Mouse (Mus musculus) forebrain, embryonic 10.5 days (tissue): ENCODE results near the gene Gm5475. TPM values are rescaled to one million over a fixed set of nuclear protein-coding genes. Genes with fewer than 3 reads are reported as not detected.
A peak's percentile ranks its signal among the peaks of the same experiment; 100 is the strongest.
"Not testable (repeated sequence)": the region's sequence is repeated elsewhere in the genome, so short reads cannot be mapped to it uniquely, and the experiment has no call there.

Experiments
- DNase-seq: peaks from one replicate; pipeline ENCODE4 v3.0.0-alpha.2; 2017; ENCODE audit warnings: low spot score; ENCODE audit errors: extremely low spot score
- H3K27ac ChIP-seq: fragments of 300-500 bp; sonication (generic); 2 replicates; pipeline ENCODE4 v1.5.1; 2016; ENCODE audit warnings: mild to moderate bottlenecking
- H3K27me3 ChIP-seq: fragments of 300-500 bp; sonication (generic); 2 replicates; pipeline ENCODE4 v1.6.1; 2016; ENCODE audit warnings: mild to moderate bottlenecking; ENCODE audit not compliant: poor library complexity, severe bottlenecking
- H3K36me3 ChIP-seq: fragments of 300-500 bp; sonication (generic); replicated peaks from 2 replicates; pipeline ENCODE4 v1.6.1; 2016; ENCODE audit warnings: mild to moderate bottlenecking, moderate library complexity
- H3K4me1 ChIP-seq: fragments of 300-500 bp; sonication (generic); 2 replicates; pipeline ENCODE4 v1.6.1; 2016
- H3K4me3 ChIP-seq: fragments of 300-500 bp; sonication (generic); 2 replicates; pipeline ENCODE4 v1.5.1; 2016; ENCODE audit warnings: mild to moderate bottlenecking, moderate library complexity
- H3K9me3 ChIP-seq: fragments of 300-500 bp; sonication (generic); 2 replicates; pipeline ENCODE4 v1.6.1; 2016; ENCODE audit warnings: mild to moderate bottlenecking, moderate library complexity
- WGBS: fragments of 180-500 bp; shearing (Covaris S2); methylation state at CpG from one replicate; pipeline ENCODE4 v1.1.7; 2016; 5-methylcytosine and 5-hydroxymethylcytosine counted together
- polyA plus RNA-seq: library from polyadenylated mRNA; unstranded; fragments of >200 nt; fragmentation: Nextera tagmentation; extraction: Ambion mirVana; gene quantifications from 2 replicates; pipeline ENCODE4 v1.2.1, GENCODE M21; 2016

Gm5475 gene
- 0.05 TPM in 1 of 2 replicates, not detected in the other for polyA plus RNA-seq

GRCm38 (mm10) chr15:100421758-100422197 is at the start of gene Gm5475:
TSS of gene Gm5475 (plus strand) at chr15:100422147.
- peak within 1 kb of the TSS; percentile 99 for H3K4me3 ChIP-seq
- peak within 1 kb of the TSS; percentile 92 for H3K27ac ChIP-seq
- DNase-seq, H3K36me3 ChIP-seq, H3K9me3 ChIP-seq: not testable (repeated sequence)
- peaks cover 35% of the 10 kb centered on the region for H3K27me3 ChIP-seq
- WGBS: 25% methylated on average over 3 of the region's 3 CpGs
- peaks cover 57% of the 10 kb centered on the region for H3K4me1 ChIP-seq

GRCm38 (mm10) chr15:100375066-100375465 is 46.9 kb upstream of the Gm5475 start:
- DNase-seq: peak; percentile 42
- no peaks in the 10 kb centered on the region for H3K9me3 ChIP-seq
- no peaks in the 10 kb centered on the region for H3K27me3 ChIP-seq
- H3K4me3 ChIP-seq: no peak overlapping the region
- WGBS: 40% methylated on average over 5 of the region's 5 CpGs
- no peak overlapping the region for H3K27ac ChIP-seq
- no peaks in the 10 kb centered on the region for H3K4me1 ChIP-seq
- H3K36me3 ChIP-seq: no peaks in the 10 kb centered on the region

- DNase-seq, H3K4me3 ChIP-seq, H3K9me3 ChIP-seq, H3K36me3 ChIP-seq, H3K4me1 ChIP-seq, H3K27me3 ChIP-seq, H3K27ac ChIP-seq: not testable (repeated sequence)
- WGBS: 41% methylated on average over 4 of the region's 9 CpGs
Observed at GRCm38 (mm10) chr15:100377847-100378505, 44.0 kb upstream of the Gm5475 start.

DNA sequence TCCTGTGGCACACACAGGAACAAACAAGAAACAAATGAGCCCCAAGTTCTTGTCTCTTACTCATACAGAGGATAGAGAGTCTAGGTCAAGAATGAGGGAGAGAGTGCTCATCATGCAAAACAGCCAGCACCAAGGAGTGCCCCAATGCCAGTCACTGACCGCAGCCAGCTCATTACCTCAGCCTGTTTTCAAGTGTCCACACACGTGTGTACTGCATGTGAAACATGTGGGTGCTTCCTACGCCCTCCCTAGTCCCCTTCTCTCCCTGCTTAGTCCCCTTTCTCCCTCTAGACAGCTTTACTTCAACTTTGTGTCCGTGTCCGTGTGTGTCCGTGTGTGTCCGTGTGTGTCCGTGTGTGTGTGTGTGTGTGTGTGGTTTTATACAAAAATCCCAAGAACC is 42.3 kb upstream of the Gm5475 start:
- no peaks in the 10 kb centered on the region for H3K9me3 ChIP-seq
- H3K4me3 ChIP-seq: no peak overlapping the region
- no peak overlapping the region for H3K27ac ChIP-seq
- WGBS: 88% methylated on average over 8 of the region's 8 CpGs
- H3K4me1 ChIP-seq: no peaks in the 10 kb centered on the region; the same call in 1 of the 2 replicates
- no peaks in the 10 kb centered on the region for H3K36me3 ChIP-seq
- DNase-seq: no peak
- H3K27me3 ChIP-seq: no peaks in the 10 kb centered on the region

GRCm38 (mm10) chr15:100380104-100380503 is 41.8 kb upstream of the Gm5475 start:
- H3K4me3 ChIP-seq: no peak overlapping the region
- H3K9me3 ChIP-seq: no peaks in the 10 kb centered on the region
- DNase-seq: no peak
- WGBS: 71% methylated on average over 2 of the region's 2 CpGs
- no peak overlapping the region for H3K27ac ChIP-seq
- H3K36me3 ChIP-seq: no peaks in the 10 kb centered on the region
- no peaks in the 10 kb centered on the region for H3K27me3 ChIP-seq
- H3K4me1 ChIP-seq: no peaks in the 10 kb centered on the region; the same call in 1 of the 2 replicates

DNA sequence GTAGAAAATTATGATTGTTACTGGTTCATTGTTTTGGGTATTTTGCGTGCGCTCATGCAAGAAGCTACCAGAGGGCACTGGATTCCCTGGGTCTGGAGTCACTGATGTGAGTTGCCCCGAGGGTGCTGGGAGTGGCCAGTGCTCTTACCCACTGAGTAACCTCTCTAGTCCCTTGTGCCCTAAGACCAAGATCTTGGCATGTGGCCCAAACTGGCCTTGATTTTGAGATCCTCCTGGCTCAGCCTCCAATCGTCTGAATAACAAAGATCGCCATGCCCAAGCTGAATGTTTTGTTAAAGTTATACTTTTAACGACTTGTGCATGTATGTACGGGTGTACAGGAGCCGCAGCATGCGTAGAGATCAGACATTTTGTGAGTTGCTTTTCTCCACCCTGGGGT is 36.2 kb upstream of the Gm5475 start:
- no peak for DNase-seq
- Histone ChIP-seq H3K36me3 (no peaks in the 10 kb centered on the region), H3K9me3 (no peaks in the 10 kb centered on the region), H3K27me3 (no peaks in the 10 kb centered on the region), H3K4me1 (peaks cover 13% of the 10 kb centered on the region), H3K27ac (no peak overlapping the region), H3K4me3 (no peak overlapping the region)
- WGBS: 95% methylated on average over 9 of the region's 9 CpGs

- Histone ChIP-seq H3K4me1 (peaks cover 13% of the 10 kb centered on the region), H3K9me3 (no peaks in the 10 kb centered on the region), H3K36me3 (peaks cover 5% of the 10 kb centered on the region; the same call in 1 of the 2 replicates), H3K4me3 (no peak overlapping the region), H3K27me3 (no peaks in the 10 kb centered on the region), H3K27ac (no peak overlapping the region)
- 97% methylated on average over 17 of the region's 17 CpGs for WGBS
- DNase-seq: no peak
Observed at GRCm38 (mm10) chr15:100387544-100388223, 34.3 kb upstream of the Gm5475 start.

DNA sequence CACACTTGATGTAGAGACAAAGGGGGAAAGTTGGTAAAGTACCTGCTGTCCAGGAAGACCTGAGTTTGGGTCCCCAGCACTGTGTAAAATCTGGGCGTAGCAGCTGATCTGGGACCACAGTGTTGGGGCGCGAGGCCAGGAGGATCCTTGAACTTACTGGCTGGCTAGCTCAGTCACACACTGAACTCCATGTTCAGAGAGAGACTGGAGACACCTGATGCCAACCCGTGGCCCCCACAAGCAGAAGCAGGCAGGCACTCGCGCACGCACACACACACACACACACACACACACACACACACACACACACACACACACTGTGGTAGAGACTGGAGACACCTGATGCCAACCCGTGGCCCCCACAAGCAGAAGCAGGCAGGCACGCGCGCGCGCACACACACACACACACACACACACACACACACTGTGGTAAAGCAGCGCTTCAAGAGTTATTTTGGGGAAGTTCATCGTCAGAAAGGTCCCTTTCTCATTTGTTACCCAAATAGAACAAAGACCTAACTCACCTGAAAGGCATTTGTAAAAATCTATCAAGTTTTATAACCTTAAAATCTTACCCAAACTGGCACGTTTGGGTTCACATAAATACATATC is 33.6 kb upstream of the Gm5475 start:
- Histone ChIP-seq H3K27me3 (no peaks in the 10 kb centered on the region), H3K4me1 (peaks cover 13% of the 10 kb centered on the region), H3K36me3 (peaks cover 11% of the 10 kb centered on the region), H3K4me3 (no peak overlapping the region), H3K27ac (no peak overlapping the region), H3K9me3 (no peaks in the 10 kb centered on the region)
- no peak for DNase-seq
- WGBS: 94% methylated on average over 16 of the region's 16 CpGs

- H3K36me3 ChIP-seq: peaks cover 17% of the 10 kb centered on the region
- no peak overlapping the region for H3K4me3 ChIP-seq
- H3K4me1 ChIP-seq: peaks cover 13% of the 10 kb centered on the region
- no peaks in the 10 kb centered on the region for H3K27me3 ChIP-seq
- H3K9me3 ChIP-seq: no peaks in the 10 kb centered on the region
- DNase-seq: no peak
- no peak overlapping the region for H3K27ac ChIP-seq
- WGBS: 68% methylated on average over 9 of the region's 9 CpGs
Observed at GRCm38 (mm10) chr15:100388886-100389285, 33.1 kb upstream of the Gm5475 start.

DNA sequence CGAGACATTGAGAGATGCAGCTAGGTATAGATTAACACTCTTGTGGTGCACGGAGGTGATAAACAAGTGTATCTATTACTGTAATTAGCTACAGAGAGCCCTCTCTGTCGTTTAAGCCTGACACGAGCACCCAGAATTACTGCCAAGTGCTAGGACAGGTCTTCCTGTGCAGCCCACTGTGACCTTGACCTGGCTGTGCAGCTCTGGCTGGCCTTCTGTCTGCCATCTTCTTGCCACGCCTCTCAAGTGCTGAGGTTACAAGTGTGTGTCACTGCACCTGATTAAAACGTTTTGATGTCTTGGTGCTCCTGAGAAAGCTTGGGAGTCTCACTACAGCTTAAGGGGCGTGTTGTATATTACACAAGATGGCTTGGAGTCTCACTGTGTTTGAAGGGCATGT is 30.9 kb upstream of the Gm5475 start:
- WGBS: 82% methylated on average over 7 of the region's 7 CpGs
- Histone ChIP-seq H3K4me3 (no peak overlapping the region), H3K27me3 (no peaks in the 10 kb centered on the region), H3K27ac (no peak overlapping the region), H3K9me3 (no peaks in the 10 kb centered on the region), H3K4me1 (peaks cover 13% of the 10 kb centered on the region), H3K36me3 (peaks cover 39% of the 10 kb centered on the region)
- DNase-seq: no peak

- Histone ChIP-seq H3K4me1 (peaks cover 13% of the 10 kb centered on the region), H3K27me3 (no peaks in the 10 kb centered on the region), H3K27ac (no peak overlapping the region), H3K9me3 (no peaks in the 10 kb centered on the region), H3K36me3 (peaks cover 44% of the 10 kb centered on the region), H3K4me3 (no peak overlapping the region)
- no peak for DNase-seq
- WGBS: 94% methylated on average over 7 of the region's 7 CpGs
Observed at GRCm38 (mm10) chr15:100391599-100391998, 30.3 kb upstream of the Gm5475 start.

DNA sequence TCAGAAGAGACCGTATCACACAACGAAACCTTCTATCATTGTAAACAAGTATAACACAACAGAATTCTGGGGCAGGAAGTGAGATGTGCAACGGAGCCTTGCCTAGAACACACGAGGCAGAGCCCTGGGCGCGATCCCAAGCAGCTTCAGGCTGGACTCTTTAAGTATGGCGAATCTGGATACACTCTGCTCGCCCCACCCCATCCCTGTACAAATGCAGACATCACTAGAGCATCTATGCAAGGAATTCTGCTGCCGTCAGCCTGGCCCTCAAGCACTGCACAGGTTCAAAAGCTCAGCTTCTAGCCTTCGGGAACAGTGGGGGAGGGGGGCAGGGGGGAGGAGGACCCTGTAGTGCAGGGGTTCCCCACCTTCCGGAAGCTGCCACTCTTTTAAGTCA is 28.9 kb upstream of the Gm5475 start:
- no peak overlapping the region for H3K27ac ChIP-seq
- peaks cover 58% of the 10 kb centered on the region for H3K36me3 ChIP-seq
- H3K9me3 ChIP-seq: no peaks in the 10 kb centered on the region
- DNase-seq: no peak
- no peak overlapping the region for H3K4me3 ChIP-seq
- peaks cover 13% of the 10 kb centered on the region for H3K4me1 ChIP-seq
- 91% methylated on average over 11 of the region's 11 CpGs for WGBS
- no peaks in the 10 kb centered on the region for H3K27me3 ChIP-seq

GRCm38 (mm10) chr15:100395561-100395960 is 26.4 kb upstream of the Gm5475 start:
- no peak for DNase-seq
- Histone ChIP-seq H3K36me3 (peaks cover 84% of the 10 kb centered on the region), H3K27me3 (no peaks in the 10 kb centered on the region), H3K4me3 (no peak overlapping the region), H3K4me1 (no peaks in the 10 kb centered on the region), H3K9me3 (no peaks in the 10 kb centered on the region), H3K27ac (no peak overlapping the region)
- 93% methylated on average over 3 of the region's 3 CpGs for WGBS
